Mouse (Mus musculus): ENCODE results near the gene Srpx2.

Srpx2 gene

GRCm38 (mm10) chrX:133908261-133908660 is at the start of gene Srpx2:
TSS of gene Srpx2 (plus strand) at chrX:133908426.
- no peak for DNase-seq

GRCm38 (mm10) chrX:133869743-133870142 is 38.5 kb upstream of the Srpx2 start:
- DNase-seq = no peak

- DNase-seq = no peak
These were observed 20.9 kb upstream of the Srpx2 start for GRCm38 (mm10) chrX:133887308-133887707.

GRCm38 (mm10) chrX:133888111-133888510 is 20.1 kb upstream of the Srpx2 start:
- peak in 1 of 2 experiments; percentile 3 for DNase-seq

- DNase-seq = peak; percentile 88 to 89
These were observed 10.1 kb upstream of the Srpx2 start, which contains the start of gene Tspan6 for GRCm38 (mm10) chrX:133898014-133898542. TSS of gene Tspan6 (minus strand) at chrX:133898429.

- no peak for DNase-seq
These were observed 3.3 kb downstream of the Srpx2 start for GRCm38 (mm10) chrX:133911397-133912103.

GRCm38 (mm10) chrX:133913006-133913405 is 4.8 kb downstream of the Srpx2 start:
- no peak for DNase-seq

- no peak for DNase-seq
These were observed 6.0 kb downstream of the Srpx2 start for GRCm38 (mm10) chrX:133914219-133914618.

- DNase-seq = no peak
These were observed 13.0 kb downstream of the Srpx2 start for GRCm38 (mm10) chrX:133921187-133921586.

GRCm38 (mm10) chrX:133926760-133927159 is 18.5 kb downstream of the Srpx2 start:
- no peak for DNase-seq

GRCm38 (mm10) chrX:133931302-133932013 is 23.2 kb downstream of the Srpx2 start:
- peak; percentile 37 to 39 for DNase-seq

- no peak for DNase-seq
These were observed 28.5 kb downstream of the Srpx2 start for GRCm38 (mm10) chrX:133936605-133937225.

- no peak for DNase-seq
These were observed 31.3 kb downstream of the Srpx2 start for GRCm38 (mm10) chrX:133939561-133939960.

GRCm38 (mm10) chrX:133947427-133947826 is 39.2 kb downstream of the Srpx2 start:
- DNase-seq = peak; percentile 71 to 75

GRCm38 (mm10) chrX:133954661-133955060 is 46.4 kb downstream of the Srpx2 start:
- DNase-seq = no peak

- no peak for DNase-seq
These were observed 52.4 kb downstream of the Srpx2 start for GRCm38 (mm10) chrX:133960617-133961016.

- no peak for DNase-seq
These were observed 56.4 kb downstream of the Srpx2 start for GRCm38 (mm10) chrX:133964615-133965014.

- peak in 1 of 2 experiments; percentile 1 for DNase-seq
These were observed 73.2 kb downstream of the Srpx2 start, which contains the start of gene Sytl4 for GRCm38 (mm10) chrX:133981231-133982002. TSS of gene Sytl4 (minus strand) at chrX:133981812.

Data from cerebellum, postnatal 14 days (tissue).